Mouse (Mus musculus) thymus, postnatal 14 days (tissue): ENCODE results near the gene Surf2.

Source experiments
- DNase-seq: peaks from one replicate; pipeline ENCODE4 v3.0.0; 2021

The Surf2 gene

GRCm38 (mm10) chr2:26914148-26914941, 1.8 kb upstream of the Surf2 start:
- DNase-seq: no peak

- DNase-seq: no peak
Observed at GRCm38 (mm10) chr2:26916738-26917137, 571 bp downstream of the Surf2 start.

GRCm38 (mm10) chr2:26919684-26920083, 3.5 kb downstream of the Surf2 start:
- no peak for DNase-seq

GRCm38 (mm10) chr2:26920190-26920855, 4.2 kb downstream of the Surf2 start:
- DNase-seq: no peak

GRCm38 (mm10) chr2:26921784-26922183, 5.6 kb downstream of the Surf2 start:
- DNase-seq: no peak

- DNase-seq: no peak
Observed at GRCm38 (mm10) chr2:26927745-26928476, 11.7 kb downstream of the Surf2 start.

GRCm38 (mm10) chr2:26930390-26930789, 14.2 kb downstream of the Surf2 start:
- peak; percentile 86 for DNase-seq

- peak; percentile 58 for DNase-seq
Observed at GRCm38 (mm10) chr2:26932473-26933303, 16.5 kb downstream of the Surf2 start.

- peak; percentile 95 for DNase-seq
Observed at GRCm38 (mm10) chr2:26933304-26934055, 17.3 kb downstream of the Surf2 start, which contains the start of the genes Surf4 and Stkld1. TSS of gene Surf4 (minus strand) at chr2:26933928. TSS of gene Stkld1 (plus strand) at chr2:26934047.

GRCm38 (mm10) chr2:26935286-26935685, 19.1 kb downstream of the Surf2 start:
- peak; percentile 55 for DNase-seq

- DNase-seq: peak; percentile 70
Observed at GRCm38 (mm10) chr2:26936425-26936824, 20.3 kb downstream of the Surf2 start.

- DNase-seq: no peak
Observed at GRCm38 (mm10) chr2:26941539-26941938, 25.4 kb downstream of the Surf2 start.

- DNase-seq: no peak
Observed at GRCm38 (mm10) chr2:26943253-26943652, 27.1 kb downstream of the Surf2 start.

- DNase-seq: no peak
Observed at GRCm38 (mm10) chr2:26950411-26950810, 34.2 kb downstream of the Surf2 start.

GRCm38 (mm10) chr2:26951346-26951905, 35.3 kb downstream of the Surf2 start:
- no peak for DNase-seq

GRCm38 (mm10) chr2:26952193-26952592, 36.0 kb downstream of the Surf2 start:
- DNase-seq: no peak

- DNase-seq: no peak
Observed at GRCm38 (mm10) chr2:26952866-26953265, 36.7 kb downstream of the Surf2 start.

- peak; percentile 58 for DNase-seq
Observed at GRCm38 (mm10) chr2:26954735-26955395, 38.7 kb downstream of the Surf2 start.

- DNase-seq: no peak
Observed at GRCm38 (mm10) chr2:26956811-26957487, 40.8 kb downstream of the Surf2 start.

GRCm38 (mm10) chr2:26957488-26957859, 41.3 kb downstream of the Surf2 start:
- no peak for DNase-seq
